Mouse (Mus musculus) hindbrain, embryonic 10.5 days (tissue): ENCODE data around the gene Pcnx4. TPM values are rescaled to one million over a fixed set of nuclear protein-coding genes. Genes with fewer than 3 reads are reported as not detected.
"Not testable (repeated sequence)": the region's sequence is repeated elsewhere in the genome, so short reads cannot be mapped to it uniquely, and the experiment has no call there.

Experiments
- DNase-seq: peaks from one replicate; pipeline ENCODE4 v3.0.0-alpha.2; 2017; ENCODE audit warnings: low spot score
- H3K27ac ChIP-seq: fragments of 300-500 bp; sonication (generic); 2 replicates; pipeline ENCODE4 v1.5.1; 2016; ENCODE audit warnings: mild to moderate bottlenecking, moderate library complexity
- H3K27me3 ChIP-seq: fragments of 300-500 bp; sonication (generic); 2 replicates; pipeline ENCODE4 v1.6.1; 2016; ENCODE audit warnings: mild to moderate bottlenecking; ENCODE audit not compliant: poor library complexity, insufficient read depth, severe bottlenecking
- H3K36me3 ChIP-seq: fragments of 300-500 bp; sonication (generic); 2 replicates; pipeline ENCODE4 v1.6.1; 2016; ENCODE audit warnings: mild to moderate bottlenecking, moderate library complexity
- H3K4me1 ChIP-seq: fragments of 300-500 bp; sonication (generic); replicated peaks from 2 replicates; pipeline ENCODE4 v1.6.1; 2016; ENCODE audit warnings: mild to moderate bottlenecking
- H3K4me3 ChIP-seq: fragments of 300-500 bp; sonication (generic); 2 replicates; pipeline ENCODE4 v1.5.1; 2016; ENCODE audit warnings: mild to moderate bottlenecking, moderate library complexity
- H3K9me3 ChIP-seq: fragments of 300-500 bp; sonication (generic); 2 replicates; pipeline ENCODE4 v1.6.1; 2016; ENCODE audit warnings: mild to moderate bottlenecking, moderate library complexity
- WGBS: fragments of 180-500 bp; shearing (Covaris S2); methylation state at CpG from one replicate; pipeline ENCODE4 v1.1.7; 2016; 5-methylcytosine and 5-hydroxymethylcytosine counted together
- polyA plus RNA-seq: library from polyadenylated mRNA; unstranded; fragments of >200 nt; fragmentation: Nextera tagmentation; extraction: Ambion mirVana; gene quantifications from 2 replicates; pipeline ENCODE4 v1.2.1, GENCODE M21; 2016

Gene Pcnx4
- polyA plus RNA-seq, 1 experiment from 2014 or later: 13.7 TPM

- peaks cover 15% of the 10 kb centered on the region; the same call in 1 of the 2 replicates for H3K4me1 ChIP-seq
- H3K36me3 ChIP-seq: no peaks in the 10 kb centered on the region
Measured at GRCm38 (mm10) chr12:72532303-72532702, 3.9 kb upstream of the Pcnx4 start.

GRCm38 (mm10) chr12:72533986-72534385 lies 2.2 kb upstream of the Pcnx4 start:
- Histone ChIP-seq H3K9me3 (no peaks in the 10 kb centered on the region), H3K27me3 (no peaks in the 10 kb centered on the region), H3K4me1 (peaks cover 18% of the 10 kb centered on the region; the same call in 1 of the 2 replicates), H3K27ac (no peak overlapping the region), H3K4me3 (no peak overlapping the region), H3K36me3 (no peaks in the 10 kb centered on the region)
- no peak for DNase-seq
- 93% methylated on average over 6 of the region's 6 CpGs for WGBS

More at GRCm38 (mm10) chr12:72532303-72532702, 3.9 kb upstream of the Pcnx4 start:
- WGBS: 87% methylated on average over 7 of the region's 7 CpGs
- Histone ChIP-seq H3K27ac (no peak overlapping the region), H3K9me3 (no peaks in the 10 kb centered on the region), H3K27me3 (no peaks in the 10 kb centered on the region), H3K4me3 (no peak overlapping the region)
- no peak for DNase-seq

- peaks cover 4% of the 10 kb centered on the region; the same call in 1 of the 2 replicates for H3K36me3 ChIP-seq
- whole genome bisulfite sequencing: 48% methylated on average over 3 of the region's 3 CpGs
- H3K4me3 ChIP-seq: peak overlapping the region; percentile 74
- no peaks in the 10 kb centered on the region for H3K9me3 ChIP-seq
- peak overlapping the region; percentile 88 for H3K27ac ChIP-seq
- H3K4me1 ChIP-seq: peaks cover 18% of the 10 kb centered on the region; the same call in 1 of the 2 replicates
- no peak for DNase-seq
- H3K27me3 ChIP-seq: no peaks in the 10 kb centered on the region
Measured at GRCm38 (mm10) chr12:72535599-72535998, 584 bp upstream of the Pcnx4 start.

- peaks cover 26% of the 10 kb centered on the region for H3K36me3 ChIP-seq
- no peaks in the 10 kb centered on the region for H3K9me3 ChIP-seq
- no peaks in the 10 kb centered on the region for H3K27me3 ChIP-seq
- no peak overlapping the region for H3K4me3 ChIP-seq
- H3K4me1 ChIP-seq: peaks cover 18% of the 10 kb centered on the region; the same call in 1 of the 2 replicates
- H3K27ac ChIP-seq: no peak overlapping the region
- WGBS: 92% methylated on average over 10 of the region's 10 CpGs
- DNase-seq: no peak
Measured at GRCm38 (mm10) chr12:72538571-72538970, 2.4 kb downstream of the Pcnx4 start.

GRCm38 (mm10) chr12:72554347-72554746 lies 18.2 kb downstream of the Pcnx4 start:
- H3K9me3 ChIP-seq: no peaks in the 10 kb centered on the region
- no peak overlapping the region for H3K27ac ChIP-seq
- no peaks in the 10 kb centered on the region for H3K4me1 ChIP-seq
- peaks cover 19% of the 10 kb centered on the region; the same call in 1 of the 2 replicates for H3K36me3 ChIP-seq
- WGBS: 88% methylated on average over 4 of the region's 4 CpGs
- no peaks in the 10 kb centered on the region for H3K27me3 ChIP-seq
- DNase-seq: no peak
- H3K4me3 ChIP-seq: no peak overlapping the region

GRCm38 (mm10) chr12:72564281-72564795 lies 28.2 kb downstream of the Pcnx4 start:
- 88% methylated on average over 4 of the region's 4 CpGs for whole genome bisulfite sequencing
- no peaks in the 10 kb centered on the region for H3K4me1 ChIP-seq
- H3K4me3 ChIP-seq: no peak overlapping the region
- no peaks in the 10 kb centered on the region for H3K9me3 ChIP-seq
- H3K27ac ChIP-seq: no peak overlapping the region
- no peak for DNase-seq
- H3K36me3 ChIP-seq: peaks cover 6% of the 10 kb centered on the region; the same call in 1 of the 2 replicates
- H3K27me3 ChIP-seq: no peaks in the 10 kb centered on the region

GRCm38 (mm10) chr12:72582021-72582420 lies 45.8 kb downstream of the Pcnx4 start:
- no peak for DNase-seq
- WGBS: 91% methylated on average over 3 of the region's 3 CpGs
- Histone ChIP-seq H3K9me3 (0 out of 2 replicates have a peak, but pooled peaks cover 4% of the 10 kb centered on the region), H3K27ac (no peak overlapping the region), H3K27me3 (no peaks in the 10 kb centered on the region), H3K4me1 (no peaks in the 10 kb centered on the region), H3K36me3 (peaks cover 9% of the 10 kb centered on the region), H3K4me3 (no peak overlapping the region)

- no peaks in the 10 kb centered on the region for H3K27me3 ChIP-seq
- H3K4me3 ChIP-seq: no peak overlapping the region
- H3K4me1 ChIP-seq: no peaks in the 10 kb centered on the region
- DNase-seq: no peak
- H3K9me3 ChIP-seq: 0 out of 2 replicates have a peak, but pooled peaks cover 4% of the 10 kb centered on the region
- H3K27ac ChIP-seq: no peak overlapping the region
- H3K36me3 ChIP-seq: peaks cover 9% of the 10 kb centered on the region
- WGBS: 92% methylated on average over 2 of the region's 2 CpGs
Measured at GRCm38 (mm10) chr12:72583099-72583498, 46.9 kb downstream of the Pcnx4 start.

- DNase-seq: no peak
- H3K27me3 ChIP-seq: no peaks in the 10 kb centered on the region
- WGBS: 89% methylated on average over 1 of the region's 1 CpGs
- no peaks in the 10 kb centered on the region for H3K36me3 ChIP-seq
- no peak overlapping the region for H3K4me3 ChIP-seq
- H3K9me3 ChIP-seq: 0 out of 2 replicates have a peak, but pooled peaks cover 4% of the 10 kb centered on the region
- H3K4me1 ChIP-seq: no peaks in the 10 kb centered on the region
- no peak overlapping the region for H3K27ac ChIP-seq
Measured at GRCm38 (mm10) chr12:72585339-72585738, 49.2 kb downstream of the Pcnx4 start.

- H3K27ac ChIP-seq: no peak overlapping the region
- no peaks in the 10 kb centered on the region for H3K36me3 ChIP-seq
- H3K9me3 ChIP-seq: no peaks in the 10 kb centered on the region
- no peak overlapping the region for H3K4me3 ChIP-seq
- DNase-seq: no peak
- H3K27me3 ChIP-seq: no peaks in the 10 kb centered on the region
- H3K4me1 ChIP-seq: no peaks in the 10 kb centered on the region
Measured at GRCm38 (mm10) chr12:72592991-72593390, 56.8 kb downstream of the Pcnx4 start.

GRCm38 (mm10) chr12:72594001-72594400 lies 57.8 kb downstream of the Pcnx4 start:
- Histone ChIP-seq H3K36me3 (no peaks in the 10 kb centered on the region), H3K4me1 (no peaks in the 10 kb centered on the region)

GRCm38 (mm10) chr12:72598731-72599130 lies 62.5 kb downstream of the Pcnx4 start:
- H3K27ac ChIP-seq, H3K27me3 ChIP-seq, H3K4me1 ChIP-seq, H3K4me3 ChIP-seq, H3K9me3 ChIP-seq, H3K36me3 ChIP-seq, DNase-seq: not testable (repeated sequence)
- 81% methylated on average over 2 of the region's 2 CpGs for WGBS

More at GRCm38 (mm10) chr12:72594001-72594400, 57.8 kb downstream of the Pcnx4 start:
- H3K9me3 ChIP-seq: no peaks in the 10 kb centered on the region
- 55% methylated on average over 2 of the region's 2 CpGs for whole genome bisulfite sequencing
- no peaks in the 10 kb centered on the region for H3K27me3 ChIP-seq
- no peak overlapping the region for H3K4me3 ChIP-seq
- no peak overlapping the region for H3K27ac ChIP-seq
- no peak for DNase-seq

GRCm38 (mm10) chr12:72612053-72612452 lies 75.9 kb downstream of the Pcnx4 start:
- WGBS: 95% methylated on average over 3 of the region's 3 CpGs
- H3K9me3 ChIP-seq: no peaks in the 10 kb centered on the region
- H3K27ac ChIP-seq: no peak overlapping the region
- no peak overlapping the region for H3K4me3 ChIP-seq
- H3K36me3 ChIP-seq: no peaks in the 10 kb centered on the region
- no peaks in the 10 kb centered on the region for H3K4me1 ChIP-seq
- no peak for DNase-seq
- no peaks in the 10 kb centered on the region for H3K27me3 ChIP-seq

GRCm38 (mm10) chr12:72620856-72621255 lies 84.7 kb downstream of the Pcnx4 start:
- Histone ChIP-seq H3K36me3 (no peaks in the 10 kb centered on the region), H3K9me3 (no peaks in the 10 kb centered on the region), H3K4me1 (no peaks in the 10 kb centered on the region), H3K27ac (no peak overlapping the region), H3K4me3 (no peak overlapping the region), H3K27me3 (no peaks in the 10 kb centered on the region)
- WGBS: 90% methylated on average over 7 of the region's 7 CpGs
- no peak for DNase-seq
